Mouse (Mus musculus): ENCODE measurements around the gene Fbln7.

GRCm38 (mm10) chr2:128817387-128817785 is 45.4 kb upstream of the Fbln7 start:
- TF ChIP-seq CTCF (IDR thresholded peaks at IDR 0.05; ENCODE audit: extremely low read depth, insufficient read depth, insufficient read length, insufficient replicate concordance) = no peak; the same call in 1 of the 2 replicates
- no peak for TF ChIP-seq POLR2A (IDR thresholded peaks at IDR 0.05; ENCODE audit: low read depth, low read length)

Measured in spleen, adult 2 months (tissue).